Mouse (Mus musculus) CD4-positive naive resting alpha-beta T cell, adult 57 days (primary cell): ENCODE measurements around the gene 4833427G06Rik. TPM values are rescaled to one million over a fixed set of nuclear protein-coding genes. Genes with fewer than 3 reads are reported as not detected.

Experiments used
- total RNA-seq: library from RNA; stranded (reverse); gene quantifications from one replicate; pipeline ENCODE4 v1.2.4, GENCODE M21; 2023

4833427G06Rik gene
- total RNA-seq, result not detected

DNA sequence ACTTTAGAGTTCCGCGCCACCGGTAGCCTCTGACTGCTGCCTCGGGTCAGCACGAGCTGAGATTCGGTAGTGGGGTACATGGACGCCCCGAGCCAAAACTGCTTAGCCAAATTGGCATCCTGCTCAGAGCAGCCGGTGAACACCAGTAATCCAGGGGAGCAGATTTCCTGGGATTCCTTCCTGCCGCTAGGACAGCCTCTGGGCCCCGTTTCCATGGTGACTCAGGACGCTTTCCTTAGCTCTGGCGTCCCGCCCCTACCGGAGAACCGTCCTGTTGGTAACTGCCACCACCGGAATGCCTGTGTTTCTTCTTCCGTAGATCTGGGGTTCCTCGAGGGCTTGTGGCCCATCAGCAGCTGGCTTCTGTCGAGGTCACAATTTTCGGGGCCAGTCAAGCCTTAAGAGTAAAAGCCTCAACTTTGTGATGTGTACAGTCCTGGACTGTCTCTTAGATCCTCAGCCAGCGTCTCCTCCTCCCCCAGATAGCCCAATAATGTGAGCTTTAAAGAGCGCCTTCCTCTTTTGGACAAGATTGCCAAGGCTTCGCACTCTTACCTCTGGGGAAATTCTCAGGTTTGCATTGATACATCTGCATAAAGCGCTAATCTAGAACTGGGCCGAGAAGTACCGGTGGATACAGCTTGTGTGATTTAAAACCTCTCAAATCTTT is at the start of gene 4833427G06Rik:
Gene 4833427G06Rik, minus strand, starts transcription at position 323 of the 670 bp plus-strand sequence.

DNA sequence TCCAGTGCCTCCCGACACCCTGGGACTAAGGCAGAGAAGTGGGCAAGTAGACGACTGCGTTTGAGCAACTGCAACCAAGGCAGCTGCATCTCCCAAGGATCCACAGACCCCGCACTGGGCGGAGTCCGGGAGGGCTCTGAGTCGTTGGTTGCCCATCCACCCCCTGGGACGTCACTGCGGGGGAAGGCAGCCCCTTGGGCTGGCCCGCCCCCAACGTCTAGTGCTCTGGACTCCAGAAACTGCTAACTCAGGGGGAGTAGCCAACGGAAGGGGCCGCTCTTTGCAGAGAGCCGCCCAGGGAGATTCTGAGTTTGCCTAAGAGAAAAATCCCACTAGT is 24.9 kb downstream of the 4833427G06Rik start, which contains the start of gene Layn:
Gene Layn, minus strand, starts transcription at position 116 of the 337 bp plus-strand sequence.

DNA sequence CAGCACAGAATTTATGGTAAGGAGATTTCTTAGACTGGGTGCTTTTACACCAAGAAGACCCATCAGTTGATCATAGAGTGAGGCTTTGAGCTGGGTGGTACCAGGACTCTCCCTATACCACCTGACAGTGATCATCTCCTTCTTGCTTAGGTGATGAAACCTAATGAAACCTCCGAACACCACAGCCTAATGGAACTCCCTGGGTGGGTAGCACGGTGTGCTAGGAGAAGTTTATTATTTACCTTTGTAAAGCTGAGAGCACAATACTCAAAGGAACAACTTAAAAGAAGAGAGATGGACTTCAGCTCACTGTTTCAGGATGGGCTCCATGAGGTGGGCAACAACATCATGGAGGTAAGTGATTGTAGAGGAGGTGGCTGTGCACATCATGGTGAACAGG is 41.3 kb downstream of the 4833427G06Rik start, which contains the start of gene Btg4:
Gene Btg4, plus strand, starts transcription at position 301 of the 400 bp plus-strand sequence.

Other genes with a start within 250 kb of the 4833427G06Rik start
- gene Sik2, start 93.0 kb downstream of the 4833427G06Rik start, total RNA-seq, result 39.1 TPM
- gene Btg4, start 41.2 kb downstream of the 4833427G06Rik start, total RNA-seq, result not detected
- not detected for gene Layn, start 25.0 kb downstream of the 4833427G06Rik start, total RNA-seq
- gene Gm32742, start 63.4 kb upstream of the 4833427G06Rik start, total RNA-seq, result not detected
- 19.6 TPM for gene Pou2af1, start 111.6 kb upstream of the 4833427G06Rik start, total RNA-seq
- not detected for gene Colca2, start 176.5 kb upstream of the 4833427G06Rik start, total RNA-seq
- not detected for gene 1810046K07Rik, start 226.8 kb upstream of the 4833427G06Rik start, total RNA-seq